Mouse (Mus musculus) brain, embryonic 14.5 days (tissue): ENCODE measurements around the gene 4930480E11Rik. TPM values are rescaled to one million over a fixed set of nuclear protein-coding genes. Genes with fewer than 3 reads are reported as not detected.
"Not testable (repeated sequence)": the region's sequence is repeated elsewhere in the genome, so short reads cannot be mapped to it uniquely, and the experiment has no call there.

ENCODE experiments used
- DNase-seq: peaks from one replicate; pipeline ENCODE4 v3.0.0-alpha.2; 2011; ENCODE audit warnings: low read depth
- POLR2A ChIP-seq: fragments of 200-500 bp; IDR thresholded peaks from 2 replicates; pipeline ENCODE4 v1.6.1; 2012; ENCODE audit warnings: mild to moderate bottlenecking, inconsistent platforms, borderline replicate concordance; ENCODE audit not compliant: poor library complexity, insufficient read depth, insufficient read length, severe bottlenecking; ENCODE audit errors: extremely low read depth
- polyA plus RNA-seq: library from polyadenylated mRNA; depleted of rRNA; stranded (reverse); fragments of >200 nt; gene quantifications from 2 replicates; pipeline ENCODE4 v1.2.3, GENCODE M21; 2012; rRNA removed

4930480E11Rik gene
- not detected in 2 replicates for polyA plus RNA-seq

- DNase-seq = no peak
- no peak for TF ChIP-seq POLR2A
These were observed at the start of gene 4930480E11Rik for GRCm38 (mm10) chrX:78369343-78369742. 4930480E11Rik (plus strand) TSS chrX:78369643.

- DNase-seq = not testable (repeated sequence)
These were observed 33.9 kb downstream of the 4930480E11Rik start for GRCm38 (mm10) chrX:78403346-78403745.

Other genes with a start within 250 kb of the 4930480E11Rik start
- gene Gm5938, start 244.2 kb upstream of the 4930480E11Rik start, polyA plus RNA-seq = not detected in 2 replicates
- gene Obp1b, start 182.9 kb upstream of the 4930480E11Rik start, polyA plus RNA-seq = not detected in 2 replicates
- not detected in 2 replicates for gene Gm14743, start 123.7 kb upstream of the 4930480E11Rik start, polyA plus RNA-seq
- 4.2 and 4.3 TPM in 2 replicates for gene Prrg1, start 214.3 kb downstream of the 4930480E11Rik start, polyA plus RNA-seq